Mouse (Mus musculus): Measurements from ENCODE around the gene Nek7. TPM values are rescaled to one million over a fixed set of nuclear protein-coding genes. Genes with fewer than 3 reads are reported as not detected.
A peak's percentile ranks its signal among the peaks of the same experiment; 100 is the strongest.

Nek7 gene
- 17.8 and 21.4 TPM in 2 replicates for polyA plus RNA-seq (2015; fragmentation: Nextera tagmentation; extraction: Ambion mirVana)

DNA sequence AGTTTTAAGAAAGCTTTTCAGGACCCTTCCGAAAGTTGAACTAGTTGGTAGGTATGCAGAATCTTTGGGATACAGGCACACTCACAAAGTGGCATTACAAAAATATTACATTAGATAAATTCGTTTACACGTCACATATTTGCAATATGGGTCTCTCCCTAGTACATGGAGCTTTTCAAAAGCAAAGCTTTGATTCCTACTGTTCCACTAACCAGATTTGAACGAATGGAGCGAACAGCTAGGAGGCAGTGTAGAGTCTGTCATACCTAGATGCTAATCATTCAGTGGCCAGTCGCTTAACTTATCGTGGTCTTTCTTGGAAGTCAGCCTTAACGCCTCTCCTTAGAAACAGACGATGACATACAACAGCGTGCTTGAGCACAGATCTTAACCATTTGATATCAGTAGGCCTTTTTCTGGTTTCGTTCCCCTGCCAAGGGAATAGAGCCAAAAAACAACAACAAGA is at the start of gene Nek7:
Gene Nek7, minus strand, starts transcription at position 146 of the 466 bp plus-strand sequence.
- H3K27me3 ChIP-seq (replicated peaks), result no peaks in the 10 kb centered on the region
- no peaks in the 10 kb centered on the region for H3K9me3 ChIP-seq
- 2% methylated on average over 11 of the region's 11 CpGs for WGBS
- H3K4me3 ChIP-seq, result peak within 1 kb of the TSS; percentile 82
- H3K27ac ChIP-seq, result peak within 1 kb of the TSS; percentile 85
- H3K9ac ChIP-seq, result peak within 1 kb of the TSS; percentile 51
- H3K36me3 ChIP-seq (replicated peaks), result no peaks in the 10 kb centered on the region
- 0 out of 2 replicates have a peak, but pooled peaks have one; percentile 28 for ATAC-seq (replicated peaks)
- peaks cover 24% of the 10 kb centered on the region for H3K4me1 ChIP-seq
- H3K4me2 ChIP-seq, result peak within 1 kb of the TSS; percentile 79

DNA sequence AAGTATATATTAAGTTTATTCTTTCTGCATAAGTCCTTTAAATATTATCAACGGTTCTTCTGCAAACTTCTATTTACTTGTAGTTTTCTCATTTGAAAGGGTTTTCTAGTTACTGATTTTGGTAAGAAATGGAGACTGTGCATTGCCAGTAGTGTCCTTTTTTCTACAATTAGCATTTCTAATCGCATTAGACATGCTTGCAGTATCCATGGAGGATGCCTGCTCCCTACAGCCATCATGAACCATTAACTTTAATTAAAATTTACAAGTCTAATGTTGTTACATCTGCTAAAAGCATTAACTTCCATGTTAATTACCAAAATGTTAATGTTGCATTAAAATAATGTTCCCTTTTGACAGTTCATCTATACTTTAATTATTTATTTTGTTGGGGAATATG is 42.4 kb upstream of the Nek7 start:
- no peaks in the 10 kb centered on the region for H3K4me1 ChIP-seq
- H3K4me3 ChIP-seq, result no peak overlapping the region
- ATAC-seq (replicated peaks), result 0 out of 2 replicates have a peak, but pooled peaks have one; percentile 71
- WGBS, result 49% methylated on average over 2 of the region's 2 CpGs
- H3K9ac ChIP-seq, result no peak overlapping the region
- H3K27ac ChIP-seq, result no peak overlapping the region
- H3K36me3 ChIP-seq (replicated peaks), result no peaks in the 10 kb centered on the region
- H3K9me3 ChIP-seq, result no peaks in the 10 kb centered on the region
- no peak overlapping the region for H3K4me2 ChIP-seq
- H3K27me3 ChIP-seq (replicated peaks), result no peaks in the 10 kb centered on the region

DNA sequence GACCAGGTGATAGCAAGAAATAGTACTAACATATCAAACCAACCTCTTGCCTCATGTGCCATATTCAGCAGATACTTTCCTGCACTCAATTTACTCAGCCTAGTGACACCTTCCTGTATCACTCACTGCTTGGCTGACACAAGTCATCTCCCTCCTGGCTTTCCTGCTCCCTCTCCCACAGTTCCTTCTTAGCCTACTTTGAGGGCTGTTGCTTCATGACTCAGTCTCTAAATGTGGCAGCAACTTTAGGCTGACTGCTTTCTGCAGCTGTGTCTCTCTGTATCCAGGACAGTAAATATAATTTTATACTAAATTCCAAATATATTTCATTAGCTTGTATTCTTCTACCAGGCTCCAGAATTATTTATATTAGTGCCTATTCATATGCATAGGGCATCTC is 34.3 kb upstream of the Nek7 start:
- no peak overlapping the region for H3K27ac ChIP-seq
- no peak overlapping the region for H3K4me3 ChIP-seq
- no peak for ATAC-seq (replicated peaks)

DNA sequence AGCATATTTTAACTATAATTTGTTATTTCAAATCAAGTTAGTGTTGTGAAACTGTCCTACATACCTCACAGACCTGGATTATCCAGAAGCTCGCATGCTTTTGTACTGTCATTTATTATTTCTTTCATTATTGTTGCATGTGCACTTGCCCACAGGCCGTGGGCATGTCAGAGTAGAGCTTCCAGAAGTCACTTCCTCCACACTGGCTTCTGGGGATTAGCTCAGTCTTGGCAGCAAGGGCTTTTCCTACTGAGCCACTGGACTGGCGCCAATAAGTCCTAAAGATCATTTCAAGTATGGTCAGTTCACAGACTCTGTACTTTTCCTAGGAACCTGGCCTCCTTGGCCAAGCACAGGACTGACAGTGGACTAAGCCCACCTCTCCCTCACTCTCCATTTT is 25.1 kb upstream of the Nek7 start:
- Histone ChIP-seq H3K4me1 (no peaks in the 10 kb centered on the region), H3K9me3 (no peaks in the 10 kb centered on the region), H3K4me2 (no peak overlapping the region), H3K4me3 (no peak overlapping the region), H3K27me3 (replicated peaks) (no peaks in the 10 kb centered on the region), H3K36me3 (replicated peaks) (no peaks in the 10 kb centered on the region), H3K9ac (no peak overlapping the region), H3K27ac (no peak overlapping the region)
- 69% methylated on average over 3 of the region's 3 CpGs for WGBS
- ATAC-seq (replicated peaks), result no peak

More for the DNA sequence above, 34.3 kb upstream of the Nek7 start:
- Histone ChIP-seq H3K36me3 (replicated peaks) (no peaks in the 10 kb centered on the region), H3K4me2 (no peak overlapping the region), H3K9me3 (no peaks in the 10 kb centered on the region), H3K27me3 (replicated peaks) (no peaks in the 10 kb centered on the region), H3K4me1 (no peaks in the 10 kb centered on the region), H3K9ac (no peak overlapping the region)

DNA sequence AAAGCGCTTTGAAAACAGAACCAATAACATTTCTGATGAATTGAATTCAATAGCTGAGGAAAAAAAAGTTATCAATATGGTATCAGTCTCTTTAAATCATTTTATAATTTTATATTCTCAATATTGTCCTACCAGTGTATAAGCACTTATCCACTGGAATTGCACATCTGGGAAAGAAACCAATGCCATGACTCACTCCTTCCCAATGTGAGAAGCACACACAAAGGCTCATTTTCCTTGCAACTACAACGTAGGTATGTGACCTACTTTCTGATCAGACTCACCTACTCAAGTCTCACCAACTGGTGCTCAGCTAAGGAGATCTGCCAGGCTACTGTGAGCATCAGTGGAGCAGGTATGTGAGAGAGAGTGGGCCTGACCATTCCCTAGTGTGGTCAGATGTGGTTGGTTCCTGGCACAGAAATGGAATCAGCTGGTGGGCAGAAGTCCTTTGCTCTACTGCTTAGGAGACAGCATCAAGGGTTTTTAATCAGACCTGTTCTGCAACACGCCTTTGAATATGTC is 23.4 kb upstream of the Nek7 start:
- Histone ChIP-seq H3K9ac (no peak overlapping the region), H3K4me2 (no peak overlapping the region), H3K27ac (no peak overlapping the region), H3K27me3 (replicated peaks) (no peaks in the 10 kb centered on the region), H3K4me3 (no peak overlapping the region), H3K4me1 (no peaks in the 10 kb centered on the region), H3K9me3 (no peaks in the 10 kb centered on the region), H3K36me3 (replicated peaks) (no peaks in the 10 kb centered on the region)
- ATAC-seq (replicated peaks), result no peak
- 91% methylated on average over 3 of the region's 3 CpGs for WGBS

DNA sequence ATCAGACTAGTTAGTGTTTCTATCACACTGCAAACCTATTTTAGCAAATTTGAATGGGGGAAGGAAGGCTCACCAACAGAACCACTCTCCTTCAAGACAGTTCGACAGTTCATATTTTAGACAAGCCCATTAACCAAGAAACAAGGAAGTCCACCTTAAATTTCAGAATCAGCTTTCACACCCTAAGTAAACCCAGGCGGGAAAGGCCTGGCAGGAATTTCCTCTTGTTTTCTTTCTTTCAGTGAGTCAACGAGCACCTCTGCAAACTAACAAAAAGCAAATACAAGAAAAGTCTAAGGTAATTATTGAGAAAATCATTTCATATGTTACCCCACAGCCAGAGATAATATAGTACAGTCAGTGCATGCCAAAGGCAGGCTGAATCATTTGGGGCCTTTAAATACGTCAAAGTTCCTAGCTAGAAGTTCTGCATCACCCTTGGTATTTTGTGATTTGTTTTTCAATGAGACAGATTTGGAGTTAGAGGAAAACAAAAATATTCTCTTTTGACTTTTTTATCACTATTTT is 21.1 kb upstream of the Nek7 start:
- no peaks in the 10 kb centered on the region for H3K9me3 ChIP-seq
- H3K4me1 ChIP-seq, result no peaks in the 10 kb centered on the region
- no peak overlapping the region for H3K27ac ChIP-seq
- no peak overlapping the region for H3K4me2 ChIP-seq
- ATAC-seq (replicated peaks), result no peak
- H3K9ac ChIP-seq, result no peak overlapping the region
- no peak overlapping the region for H3K4me3 ChIP-seq
- H3K27me3 ChIP-seq (replicated peaks), result no peaks in the 10 kb centered on the region
- H3K36me3 ChIP-seq (replicated peaks), result no peaks in the 10 kb centered on the region
- 80% methylated on average over 4 of the region's 4 CpGs for WGBS

DNA sequence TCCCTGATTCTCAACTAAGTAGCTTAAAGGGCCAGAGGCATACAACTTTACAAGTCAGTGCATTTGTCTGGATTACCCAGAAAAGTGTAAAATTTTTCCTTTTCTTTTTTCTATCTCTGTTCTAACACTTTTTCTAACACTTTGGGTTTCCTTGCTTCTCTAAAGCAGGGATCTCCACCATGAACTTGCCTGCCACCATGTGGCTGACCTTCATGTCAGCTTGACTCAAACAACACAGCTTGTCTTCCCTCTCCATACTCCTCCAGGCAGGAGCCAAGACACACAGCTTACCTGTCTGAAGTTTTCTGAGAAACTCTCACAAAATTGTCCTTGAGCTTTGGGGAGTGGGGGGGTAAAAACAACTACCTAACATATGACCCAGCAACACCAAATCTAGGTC is 17.9 kb upstream of the Nek7 start:
- H3K9me3 ChIP-seq, result no peaks in the 10 kb centered on the region
- ATAC-seq (replicated peaks), result no peak
- no peak overlapping the region for H3K9ac ChIP-seq
- no peak overlapping the region for H3K27ac ChIP-seq
- no peaks in the 10 kb centered on the region for H3K4me1 ChIP-seq
- no peak overlapping the region for H3K4me2 ChIP-seq
- H3K4me3 ChIP-seq, result no peak overlapping the region
- no peaks in the 10 kb centered on the region for H3K36me3 ChIP-seq (replicated peaks)
- H3K27me3 ChIP-seq (replicated peaks), result no peaks in the 10 kb centered on the region

DNA sequence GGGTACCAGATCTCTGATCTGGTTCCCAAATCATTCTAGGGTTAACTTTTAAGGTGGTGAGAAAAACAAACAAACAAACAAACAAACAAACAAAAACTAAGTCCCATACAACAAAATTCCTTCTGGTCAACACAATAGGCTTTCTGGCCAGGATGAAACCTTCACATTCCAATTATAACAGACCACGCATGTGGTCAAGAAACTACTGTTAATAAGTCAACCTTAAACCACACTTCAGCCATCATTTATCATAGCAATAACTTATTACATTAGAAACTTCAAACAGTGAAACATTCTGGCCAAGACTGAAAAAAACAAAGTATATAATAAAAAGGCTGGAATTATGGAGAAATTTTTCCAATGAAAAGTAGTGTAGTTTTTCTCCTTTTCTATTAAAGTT is 14.6 kb upstream of the Nek7 start:
- Histone ChIP-seq H3K4me3 (no peak overlapping the region), H3K36me3 (replicated peaks) (no peaks in the 10 kb centered on the region), H3K4me2 (no peak overlapping the region), H3K9ac (no peak overlapping the region), H3K9me3 (no peaks in the 10 kb centered on the region), H3K27ac (no peak overlapping the region), H3K27me3 (replicated peaks) (no peaks in the 10 kb centered on the region), H3K4me1 (no peaks in the 10 kb centered on the region)
- no peak for ATAC-seq (replicated peaks)
- WGBS, result 96% methylated on average over 1 of the region's 1 CpGs

DNA sequence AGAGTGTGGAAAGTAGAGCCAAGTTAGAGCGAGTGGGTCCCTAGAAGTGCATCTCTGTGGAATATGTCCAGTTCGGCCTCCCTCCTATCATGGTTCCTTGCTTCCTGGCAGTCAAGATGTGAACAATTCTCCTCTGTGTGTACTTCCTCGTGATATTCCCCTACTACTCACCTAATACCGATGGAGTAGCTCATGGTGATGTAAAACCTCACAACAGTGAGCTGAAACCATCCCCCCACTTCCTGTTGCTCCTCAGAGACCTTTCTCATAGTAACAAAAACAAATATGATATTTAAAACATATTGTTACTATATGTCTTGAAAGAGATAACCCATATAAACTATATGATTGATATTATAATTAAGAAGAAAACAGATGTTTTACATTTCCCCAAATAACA is 9.0 kb upstream of the Nek7 start:
- Histone ChIP-seq H3K9me3 (no peaks in the 10 kb centered on the region), H3K27ac (no peak overlapping the region), H3K36me3 (replicated peaks) (no peaks in the 10 kb centered on the region), H3K4me2 (no peak overlapping the region), H3K9ac (no peak overlapping the region), H3K27me3 (replicated peaks) (no peaks in the 10 kb centered on the region), H3K4me1 (no peaks in the 10 kb centered on the region), H3K4me3 (no peak overlapping the region)
- no peak for ATAC-seq (replicated peaks)
- 96% methylated on average over 4 of the region's 4 CpGs for WGBS

DNA sequence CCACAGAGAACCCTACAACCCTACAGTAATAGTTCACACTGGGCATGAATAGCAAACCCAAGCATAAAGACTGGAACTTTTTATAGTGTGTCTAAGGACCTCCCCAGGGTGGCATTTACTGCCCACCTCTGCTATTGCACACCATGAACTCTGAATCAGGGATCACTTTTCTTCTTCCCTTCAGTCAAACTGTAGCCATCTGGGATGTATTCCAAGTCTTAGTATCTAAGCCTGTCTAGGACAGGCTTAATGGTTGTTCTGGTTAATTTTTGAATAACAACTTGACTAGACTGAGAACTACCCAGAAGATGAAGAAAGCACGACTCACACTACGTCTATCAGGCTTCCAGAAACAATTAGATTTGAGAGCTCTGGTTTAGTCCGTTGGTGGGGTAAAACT is 8.5 kb upstream of the Nek7 start:
- H3K9ac ChIP-seq, result no peak overlapping the region
- H3K27ac ChIP-seq, result no peak overlapping the region
- no peaks in the 10 kb centered on the region for H3K9me3 ChIP-seq
- WGBS, result 93% methylated on average over 3 of the region's 3 CpGs
- no peak for ATAC-seq (replicated peaks)
- H3K4me1 ChIP-seq, result no peaks in the 10 kb centered on the region
- H3K27me3 ChIP-seq (replicated peaks), result no peaks in the 10 kb centered on the region
- no peak overlapping the region for H3K4me3 ChIP-seq
- no peak overlapping the region for H3K4me2 ChIP-seq
- H3K36me3 ChIP-seq (replicated peaks), result no peaks in the 10 kb centered on the region

DNA sequence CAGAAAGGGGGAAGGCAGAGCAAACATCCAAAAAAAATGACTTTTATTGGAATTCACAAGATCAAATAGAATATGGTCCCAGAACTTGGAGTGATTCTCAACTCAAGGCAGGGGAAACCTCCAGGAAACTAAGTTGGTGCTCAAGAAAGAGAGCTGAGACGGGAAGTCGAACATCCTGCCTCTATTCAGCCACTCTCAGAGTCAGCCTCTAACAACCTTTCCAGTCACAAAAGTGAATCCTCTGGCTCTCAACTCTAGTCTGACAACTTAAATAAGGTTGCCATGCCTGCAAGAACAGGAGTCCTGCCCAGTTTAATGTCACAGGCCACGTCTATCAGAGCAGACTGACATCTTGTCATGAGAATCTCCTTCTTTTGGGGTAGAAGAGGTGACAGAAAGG is 7.9 kb upstream of the Nek7 start:
- no peak overlapping the region for H3K27ac ChIP-seq
- 76% methylated on average over 3 of the region's 3 CpGs for WGBS

DNA sequence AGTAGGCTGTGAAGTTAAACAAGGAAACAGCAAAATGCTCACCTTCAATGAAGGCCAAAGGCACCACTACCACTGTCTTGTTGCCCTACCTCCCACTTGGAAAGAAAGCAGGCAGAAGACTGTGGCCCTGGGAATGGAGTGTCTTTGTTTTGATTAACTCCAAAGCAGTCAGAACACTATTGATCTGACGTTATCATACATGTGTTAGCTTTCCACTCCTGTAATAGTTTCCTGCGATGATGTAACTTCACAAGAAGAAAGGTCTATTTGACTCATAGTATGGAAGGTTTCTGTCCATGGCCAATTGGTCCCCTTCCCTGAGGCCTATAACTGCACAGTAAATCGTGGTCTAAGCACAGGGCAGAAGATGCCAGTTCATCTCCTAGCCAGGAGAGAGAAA is 6.3 kb upstream of the Nek7 start:
- Histone ChIP-seq H3K27me3 (replicated peaks) (no peaks in the 10 kb centered on the region), H3K4me2 (no peak overlapping the region), H3K4me1 (no peaks in the 10 kb centered on the region), H3K4me3 (no peak overlapping the region), H3K27ac (no peak overlapping the region), H3K9ac (no peak overlapping the region), H3K9me3 (no peaks in the 10 kb centered on the region), H3K36me3 (replicated peaks) (no peaks in the 10 kb centered on the region)
- 77% methylated on average over 3 of the region's 3 CpGs for WGBS
- no peak for ATAC-seq (replicated peaks)

More for the DNA sequence above, 7.9 kb upstream of the Nek7 start:
- no peak overlapping the region for H3K4me2 ChIP-seq
- H3K9ac ChIP-seq, result no peak overlapping the region
- no peaks in the 10 kb centered on the region for H3K36me3 ChIP-seq (replicated peaks)
- no peaks in the 10 kb centered on the region for H3K9me3 ChIP-seq
- ATAC-seq (replicated peaks), result no peak
- H3K4me3 ChIP-seq, result no peak overlapping the region
- no peaks in the 10 kb centered on the region for H3K4me1 ChIP-seq
- H3K27me3 ChIP-seq (replicated peaks), result no peaks in the 10 kb centered on the region

DNA sequence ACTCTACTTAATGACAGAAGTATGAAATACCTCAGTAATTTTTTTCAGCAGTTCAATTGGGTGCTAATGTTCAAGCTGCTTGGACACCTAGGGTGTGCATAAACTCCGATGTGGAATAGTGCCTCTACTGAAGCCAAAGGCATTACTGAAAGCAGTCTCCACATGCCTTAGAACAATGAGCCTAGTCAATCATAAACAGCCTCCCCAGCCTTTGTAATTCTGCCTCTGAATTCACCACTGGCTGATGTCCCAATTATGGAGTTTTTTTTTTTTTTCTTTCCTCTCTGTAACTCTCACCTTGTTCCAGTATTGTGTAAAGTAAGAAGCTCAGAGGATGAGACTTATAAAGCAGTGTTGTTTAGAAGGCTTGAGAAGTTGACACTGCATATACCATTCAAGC is 3.9 kb upstream of the Nek7 start:
- Histone ChIP-seq H3K27ac (no peak overlapping the region), H3K27me3 (replicated peaks) (no peaks in the 10 kb centered on the region), H3K4me3 (no peak overlapping the region), H3K4me2 (no peak overlapping the region), H3K36me3 (replicated peaks) (no peaks in the 10 kb centered on the region), H3K9ac (no peak overlapping the region), H3K9me3 (no peaks in the 10 kb centered on the region), H3K4me1 (peaks cover 7% of the 10 kb centered on the region)
- WGBS, result 49% methylated on average over 1 of the region's 1 CpGs
- ATAC-seq (replicated peaks), result no peak

Data from midbrain, embryonic 15.5 days (tissue).